Mouse (Mus musculus) mouse embryonic stem cell (cell line): ENCODE data around the gene S1pr2.

Experiments used
- in situ Hi-C, 2 experiments: fragments of 300-500 bp; cut with MboI; formaldehyde crosslinking; loops; 1 replicate in 1 of 2; 3 replicates in 1 of 2; pipeline ENCODE4 v1.14.3; 2019 to 2020; ENCODE audit warnings: low sequenced_read_pairs in 2 of 2, low pct_unique_long_range_greater_than_20kb in 1 of 2, mixed read lengths in 1 of 2; ENCODE audit not compliant: unreplicated experiment in 1 of 2

Gene S1pr2

DNA sequence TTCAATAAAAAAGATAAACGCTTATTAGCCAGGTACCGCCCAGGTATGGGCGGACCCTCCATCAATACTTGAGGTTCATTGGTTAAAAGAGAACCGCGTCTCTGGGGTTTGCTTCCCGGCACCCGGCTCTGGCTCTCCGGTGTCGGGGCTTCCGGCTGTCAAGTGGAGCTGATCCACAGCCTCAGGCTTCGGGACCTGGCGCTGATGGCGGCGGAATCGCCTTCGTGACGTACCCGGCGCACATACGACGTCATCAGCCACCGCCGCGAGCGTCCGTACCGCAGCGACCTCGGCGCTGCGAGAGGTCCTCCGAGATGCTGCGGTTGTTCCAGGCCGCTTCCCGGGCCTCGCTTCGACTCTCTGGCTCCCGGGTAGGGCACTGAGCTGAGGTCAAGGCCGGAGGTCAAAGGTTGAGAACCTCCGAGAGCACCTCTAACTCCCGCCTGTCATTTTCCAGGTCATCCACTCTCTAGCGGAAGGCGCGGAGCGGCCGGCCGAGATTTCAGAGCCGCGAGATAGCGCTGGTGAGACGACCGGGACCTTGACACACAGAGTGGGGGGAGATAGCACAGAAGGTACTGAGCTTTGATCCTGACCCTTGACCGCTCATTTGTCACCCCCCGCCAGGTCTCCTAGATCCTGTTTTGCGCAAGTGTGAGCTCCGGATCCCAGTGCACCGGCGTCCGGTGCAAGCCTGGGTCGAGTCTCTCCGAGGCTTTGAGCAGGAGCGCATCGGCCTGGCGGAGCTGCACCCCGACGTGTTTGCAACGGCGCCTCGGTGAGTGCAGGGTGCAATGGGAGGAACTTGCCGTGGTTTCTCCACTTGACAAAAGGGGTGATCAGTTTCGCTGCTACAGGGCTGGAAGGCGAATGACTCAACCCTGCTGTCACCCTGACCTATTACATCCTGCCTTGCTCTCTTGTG is 26.3 kb upstream of the S1pr2 start, which contains the start of gene Mrpl4:
Gene Mrpl4 (plus strand): TSS at position 112 of the 925 bp plus-strand sequence.
- in situ Hi-C loops, result loop anchor here in 1 of 2 experiments (5.0 kb wide), 2 partner anchors 56 to 101 kb away; no protein-coding TSS in a partner anchor

DNA sequence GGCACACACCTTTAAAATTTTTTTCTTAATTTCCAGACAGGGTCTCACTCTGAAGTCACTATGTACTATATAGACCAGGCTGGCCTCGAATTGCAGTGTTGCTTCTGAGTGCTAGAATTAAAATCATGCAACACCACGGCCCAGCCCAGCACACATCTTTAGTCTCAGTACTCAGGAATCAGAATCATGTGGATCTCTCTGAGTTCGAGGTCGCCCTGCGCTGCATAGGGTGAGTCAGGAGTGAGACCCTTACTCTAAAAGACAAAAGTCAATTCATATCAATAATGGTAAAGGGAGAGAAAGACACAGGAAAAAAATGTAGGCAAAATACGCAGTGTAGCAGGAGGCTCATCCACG is 25.7 kb upstream of the S1pr2 start:
- in situ Hi-C loops, result loop anchor here in 1 of 2 experiments (5.0 kb wide), 2 partner anchors 55 to 100 kb away; no protein-coding TSS in a partner anchor

DNA sequence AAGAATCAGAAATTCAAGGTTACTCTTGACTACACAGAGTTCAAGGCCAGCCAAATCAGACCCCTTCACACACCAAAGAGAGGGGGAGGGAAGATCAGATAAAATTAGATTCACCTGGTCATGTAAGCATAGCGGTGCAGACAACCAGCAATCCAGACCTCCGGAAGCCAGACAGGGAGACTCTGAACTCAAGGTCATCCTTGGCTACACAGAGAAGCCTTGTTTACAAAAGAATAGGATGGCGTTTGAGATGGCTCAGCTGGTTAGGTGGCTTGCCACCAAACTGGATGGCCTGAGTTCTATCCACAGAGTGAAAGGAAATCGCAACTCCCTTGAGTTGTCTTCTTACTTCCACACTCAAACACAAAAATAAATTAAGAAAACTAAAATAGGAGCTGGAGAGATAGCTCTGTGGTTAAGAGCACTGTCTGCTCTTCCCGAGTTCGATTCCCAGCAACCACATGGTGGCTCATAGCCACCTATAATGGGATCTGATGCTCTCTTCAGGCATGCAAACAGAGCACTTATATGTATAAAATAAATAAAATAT is 25.1 kb upstream of the S1pr2 start:
- in situ Hi-C loops, result loop anchor here in 1 of 2 experiments (5.0 kb wide), 2 partner anchors 54 to 99 kb away; no protein-coding TSS in a partner anchor

DNA sequence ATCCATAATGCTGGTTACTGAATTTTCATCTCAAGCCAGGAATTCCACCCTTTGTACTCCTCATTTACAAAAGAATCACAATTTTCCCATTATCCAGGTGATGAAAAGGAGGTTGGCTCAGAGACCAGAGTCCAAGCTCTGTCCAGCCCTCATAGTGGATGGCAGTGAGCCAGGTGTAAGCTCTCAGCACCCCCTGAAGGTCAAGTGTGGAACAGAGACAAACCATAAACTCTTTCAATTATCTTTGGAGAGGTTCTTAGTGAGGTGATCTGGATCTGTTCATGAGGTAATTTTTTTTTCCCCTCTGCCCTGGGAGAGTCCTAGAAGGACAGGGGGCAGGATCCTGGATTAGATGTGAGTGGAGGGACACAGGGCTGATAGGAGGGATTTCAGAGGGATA is 24.2 kb upstream of the S1pr2 start:
- in situ Hi-C loops, result loop anchor here in 1 of 2 experiments (5.0 kb wide), 2 partner anchors 54 to 99 kb away; no protein-coding TSS in a partner anchor

DNA sequence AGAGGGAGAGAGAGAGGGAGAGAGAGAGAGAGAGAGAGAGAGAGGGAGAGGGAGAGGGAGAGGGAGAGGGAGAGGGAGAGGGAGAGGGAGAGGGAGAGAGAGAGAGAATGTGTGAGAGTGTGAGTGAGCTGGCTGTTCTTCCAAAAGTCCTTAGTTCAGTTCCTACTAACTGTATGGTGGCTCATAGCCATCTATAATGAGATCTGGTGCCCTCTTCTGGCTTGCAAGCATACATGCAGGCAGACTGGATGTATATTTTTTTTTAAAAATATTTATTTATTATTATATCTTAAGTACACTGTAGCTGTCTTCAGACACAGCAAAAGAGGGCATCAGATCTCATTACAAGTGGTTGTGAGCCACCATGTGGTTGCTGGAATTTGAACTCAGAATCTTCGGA is 21.8 kb upstream of the S1pr2 start:
- in situ Hi-C loops, result loop anchor here (5.0 to 25.0 kb wide), 2 partner anchors 96 to 261 kb away; partner anchors contain the start of gene Olfm2 (in 1 of the 2)

DNA sequence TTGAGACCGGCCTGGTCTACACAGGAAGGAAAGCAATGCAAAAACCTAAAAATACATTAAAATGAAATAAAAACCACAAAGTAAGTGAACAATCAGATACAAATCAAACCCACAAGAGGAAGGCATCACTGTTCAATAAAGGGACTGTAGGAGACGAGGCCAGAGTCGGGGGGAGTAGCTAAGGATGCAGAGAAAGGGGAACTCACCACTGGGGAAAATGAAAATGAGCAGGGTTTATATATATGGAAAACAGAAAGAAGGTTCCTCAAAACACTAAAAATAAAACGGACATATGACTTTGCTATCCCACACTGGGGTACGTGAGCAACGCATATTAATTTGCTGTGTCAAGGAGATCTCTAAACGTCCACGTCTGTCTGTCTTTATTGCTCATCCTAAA is 20.5 kb upstream of the S1pr2 start:
- in situ Hi-C loops, result loop anchor here (5.0 to 25.0 kb wide), 2 partner anchors 95 to 260 kb away; partner anchors contain the start of gene Olfm2 (in 1 of the 2)

DNA sequence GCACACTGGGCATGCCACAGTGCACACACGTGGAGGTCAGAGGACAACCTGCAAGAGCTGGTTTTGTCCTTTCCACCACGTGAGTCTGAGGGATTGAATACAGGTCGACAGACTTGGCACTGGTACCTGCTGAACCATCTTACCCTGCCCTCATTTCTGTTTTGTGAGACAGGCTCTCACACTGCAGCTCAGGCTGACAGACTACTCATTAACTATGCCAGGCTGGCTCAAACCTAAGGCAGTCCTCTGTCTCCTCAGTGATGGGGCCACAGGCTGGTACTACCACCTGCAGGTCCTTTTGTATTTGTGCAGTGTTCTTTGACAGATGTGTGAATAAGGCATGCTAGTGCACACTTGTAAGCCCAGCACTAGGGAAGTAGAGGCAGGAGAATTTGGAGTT is 18.5 kb upstream of the S1pr2 start:
- in situ Hi-C loops, result loop anchor here (5.0 to 25.0 kb wide), 2 partner anchors 93 to 258 kb away; partner anchors contain the start of gene Olfm2 (in 1 of the 2)

DNA sequence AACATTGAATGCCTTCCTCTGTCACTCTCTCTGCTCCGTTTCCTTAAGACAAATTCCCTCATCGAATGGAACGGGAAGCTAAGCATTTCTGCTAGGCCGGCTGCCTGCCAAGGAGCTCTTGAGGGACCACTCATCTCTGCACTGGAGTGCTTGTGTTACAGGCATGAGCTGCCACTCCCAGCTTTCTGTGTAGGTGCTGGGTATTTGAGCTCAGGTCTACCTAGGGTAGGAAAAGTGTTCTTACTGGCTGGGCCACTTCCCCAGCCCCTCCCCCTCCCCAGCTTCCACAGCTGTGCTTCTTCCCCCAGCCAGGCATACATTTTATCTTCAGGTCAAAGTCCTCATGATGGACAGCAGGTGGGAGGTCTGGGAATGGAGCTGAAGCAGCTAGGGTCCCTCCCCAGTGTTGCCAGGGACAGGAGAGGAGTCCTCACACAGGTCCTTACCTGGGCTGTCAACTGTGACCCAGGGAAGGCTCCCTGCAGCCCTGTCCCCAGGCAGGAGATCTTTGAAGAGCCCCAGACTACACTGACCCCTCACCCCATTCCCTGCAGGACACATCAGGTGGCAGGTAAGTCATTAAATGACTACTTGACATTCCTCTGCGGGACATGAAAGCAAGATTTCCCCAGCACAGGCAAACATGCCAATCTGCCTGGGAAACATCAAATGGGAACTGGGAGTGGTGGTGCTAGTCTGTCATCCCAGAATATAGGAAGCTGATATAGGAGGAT is 16.8 kb upstream of the S1pr2 start:
- in situ Hi-C loops, result loop anchor here in 1 of 2 experiments (25.0 kb wide), 1 partner anchor 256 kb away; the partner anchor contains the start of gene Olfm2

DNA sequence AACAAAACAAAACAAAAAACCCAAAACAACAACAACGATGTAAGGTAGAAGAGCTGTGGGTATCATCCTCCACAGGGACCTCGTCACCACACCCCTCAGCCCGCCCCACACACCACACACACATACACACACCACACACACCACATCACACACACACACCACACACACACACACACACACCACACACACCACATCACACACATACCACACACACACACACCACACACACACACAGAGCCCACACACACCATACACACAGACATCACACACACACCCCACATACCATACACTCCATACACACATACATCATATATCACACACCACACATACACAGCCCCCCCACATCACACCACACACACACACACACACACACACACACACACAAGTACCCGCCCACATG is 15.0 kb upstream of the S1pr2 start:
- in situ Hi-C loops, result loop anchor here in 1 of 2 experiments (25.0 kb wide), 1 partner anchor 254 kb away; the partner anchor contains the start of gene Olfm2

DNA sequence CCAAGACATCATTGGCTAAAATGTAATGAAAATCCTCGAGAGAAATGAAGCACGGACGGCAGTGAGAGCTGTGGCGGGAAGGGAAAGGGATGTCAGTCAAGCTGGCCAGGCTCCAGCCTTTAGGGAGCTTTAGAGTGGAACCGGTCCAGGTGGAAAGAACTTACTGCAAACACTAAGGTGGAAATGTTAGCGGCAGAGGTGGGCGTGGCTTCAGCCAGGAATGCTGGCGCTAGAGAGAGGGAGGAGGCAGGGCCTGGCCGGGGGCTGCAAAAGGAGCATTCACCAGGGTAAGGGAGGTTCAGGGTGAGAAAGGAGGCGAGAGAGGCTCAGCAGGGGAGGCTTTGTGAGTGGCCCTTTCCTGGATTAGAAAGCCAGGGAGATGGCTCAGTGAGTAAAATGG is 14.3 kb upstream of the S1pr2 start:
- in situ Hi-C loops, result loop anchor here in 1 of 2 experiments (25.0 kb wide), 1 partner anchor 254 kb away; the partner anchor contains the start of gene Olfm2

DNA sequence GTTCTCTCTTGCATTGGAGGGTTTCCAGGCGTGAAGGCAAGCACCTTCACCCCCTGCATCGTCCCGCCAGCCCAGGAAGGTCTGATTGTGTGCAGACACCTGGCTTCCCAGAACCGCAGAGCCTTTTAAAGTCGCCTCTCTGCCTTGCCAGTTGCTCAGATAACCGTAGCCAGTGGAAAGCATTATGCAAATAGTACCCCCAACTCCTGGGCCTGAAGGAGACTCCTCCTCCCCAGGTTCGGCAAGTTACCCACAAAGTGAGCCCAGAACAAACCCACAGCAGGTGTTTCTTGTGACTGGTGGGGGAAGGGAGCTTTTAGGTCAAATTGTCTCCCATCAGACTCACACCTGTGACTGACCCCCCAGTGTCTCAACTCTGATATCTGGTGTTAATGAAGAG is 11.4 kb upstream of the S1pr2 start:
- in situ Hi-C loops, result loop anchor here in 1 of 2 experiments (25.0 kb wide), 1 partner anchor 251 kb away; the partner anchor contains the start of gene Olfm2

DNA sequence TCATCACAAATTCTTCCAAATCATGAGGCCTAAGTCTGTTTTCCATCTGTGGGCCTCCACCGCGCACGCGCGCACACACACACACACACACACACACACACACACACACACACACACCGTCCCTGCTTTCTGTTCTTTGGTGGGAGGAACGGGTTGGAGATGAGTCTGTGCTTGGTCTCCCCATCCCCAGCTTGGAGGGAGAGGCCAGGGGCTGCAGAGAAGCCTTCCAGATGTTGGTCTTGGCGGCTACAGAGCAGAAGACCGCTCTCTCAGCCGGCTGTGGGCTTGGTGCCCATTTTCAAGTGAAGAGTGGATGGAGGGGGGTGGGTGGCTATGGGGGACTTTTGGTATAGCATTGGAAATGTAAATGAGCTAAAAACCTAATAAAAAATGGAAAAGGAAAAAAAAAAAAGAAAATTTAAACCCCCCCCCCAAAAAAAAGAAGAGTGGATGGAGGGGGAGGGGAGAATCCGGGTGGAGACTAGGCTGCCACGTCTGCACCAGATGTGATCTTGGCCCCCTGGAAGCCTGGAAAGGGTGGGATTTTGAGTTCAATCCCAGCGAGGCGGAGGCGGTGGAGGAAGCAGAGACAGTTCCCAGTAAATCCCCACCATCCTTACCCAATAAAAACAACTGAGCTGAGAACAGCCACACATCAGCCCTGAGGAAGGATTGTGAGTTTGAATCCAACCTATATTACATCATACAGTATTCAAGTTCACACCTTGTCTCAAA is 10.5 kb upstream of the S1pr2 start:
- in situ Hi-C loops, result loop anchor here in 1 of 2 experiments (25.0 kb wide), 1 partner anchor 250 kb away; the partner anchor contains the start of gene Olfm2

DNA sequence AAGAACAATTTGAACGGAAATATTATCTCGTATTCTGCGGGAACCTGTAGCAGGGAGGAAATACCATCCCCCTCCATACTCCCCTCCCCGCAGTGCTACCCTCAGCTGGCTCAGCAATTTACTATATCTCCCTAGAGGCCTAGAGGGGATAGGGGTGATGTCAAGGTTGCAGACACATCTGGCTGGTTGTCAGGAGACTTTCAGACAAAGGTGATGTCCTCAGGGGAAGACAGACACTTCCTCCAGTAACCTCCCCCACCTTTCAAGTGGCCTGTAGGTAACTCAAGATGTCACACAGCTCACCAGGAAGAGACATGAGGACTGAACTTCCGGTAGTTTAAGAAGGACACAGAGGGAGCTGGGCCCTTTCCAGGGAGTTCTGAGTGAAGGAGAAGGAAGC is 6.6 kb upstream of the S1pr2 start:
- in situ Hi-C loops, result loop anchor here in 1 of 2 experiments (25.0 kb wide), 1 partner anchor 246 kb away; the partner anchor contains the start of gene Olfm2

DNA sequence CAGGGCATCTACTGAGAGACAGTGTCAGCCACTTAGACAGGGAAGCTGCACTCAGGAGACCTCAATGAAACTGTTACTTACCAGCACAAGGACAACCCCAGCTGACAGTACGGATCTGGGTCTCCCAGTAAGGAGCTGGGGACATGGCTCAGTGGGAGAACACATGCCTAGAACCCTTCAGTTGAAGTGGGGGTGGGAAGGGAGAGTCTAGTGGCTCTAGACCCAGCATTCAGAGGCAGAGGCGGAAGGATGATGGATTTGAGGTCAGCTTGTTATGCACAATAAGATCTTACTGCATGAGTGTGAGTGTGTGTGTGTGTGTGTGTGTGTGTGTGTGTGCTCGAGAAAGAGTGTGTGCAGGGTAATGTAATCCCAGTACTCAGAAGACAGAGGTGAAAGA is 5.6 kb upstream of the S1pr2 start:
- in situ Hi-C loops, result loop anchor here in 1 of 2 experiments (25.0 kb wide), 1 partner anchor 245 kb away; the partner anchor contains the start of gene Olfm2

DNA sequence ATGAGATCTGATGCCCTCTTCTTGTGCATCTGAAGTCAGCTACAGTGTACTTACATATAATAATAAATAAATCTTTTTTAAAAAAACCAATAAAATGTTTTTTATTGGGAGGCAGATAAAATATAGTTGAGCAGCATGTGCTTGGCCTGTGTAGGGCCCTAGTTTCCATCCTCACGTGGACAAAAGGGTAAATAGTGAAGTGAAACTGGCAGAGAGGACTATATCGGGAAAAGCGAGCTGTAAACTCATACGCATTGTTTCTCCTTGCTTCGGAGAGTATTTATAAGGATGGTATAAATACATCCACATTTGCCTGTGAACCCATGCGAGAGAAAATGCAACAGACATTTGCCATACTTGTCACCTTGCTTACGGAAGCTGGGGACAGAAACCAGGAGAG is 3.2 kb upstream of the S1pr2 start:
- in situ Hi-C loops, result loop anchor here in 1 of 2 experiments (25.0 kb wide), 1 partner anchor 242 kb away; the partner anchor contains the start of gene Olfm2

DNA sequence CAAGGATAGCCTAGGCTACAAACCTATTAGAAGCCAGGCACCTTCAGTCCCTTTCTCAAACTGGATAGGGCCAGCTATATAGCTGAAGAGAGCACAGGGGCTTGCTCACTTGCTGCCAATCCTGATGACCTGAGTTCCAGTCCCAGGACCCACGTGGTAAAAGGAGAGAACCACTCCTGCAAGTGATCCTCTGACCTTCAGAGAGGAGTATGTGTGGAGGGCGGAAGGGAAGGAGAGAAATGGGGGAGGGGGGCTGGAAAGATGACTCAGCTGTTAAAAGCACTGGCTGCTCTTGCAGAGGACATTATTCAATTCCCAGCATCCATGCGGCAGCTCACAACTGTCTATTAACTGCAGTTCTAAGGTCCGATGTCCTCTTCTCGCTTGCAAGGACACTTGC is 2.6 kb upstream of the S1pr2 start:
- in situ Hi-C loops, result loop anchor here in 1 of 2 experiments (25.0 kb wide), 1 partner anchor 242 kb away; the partner anchor contains the start of gene Olfm2

DNA sequence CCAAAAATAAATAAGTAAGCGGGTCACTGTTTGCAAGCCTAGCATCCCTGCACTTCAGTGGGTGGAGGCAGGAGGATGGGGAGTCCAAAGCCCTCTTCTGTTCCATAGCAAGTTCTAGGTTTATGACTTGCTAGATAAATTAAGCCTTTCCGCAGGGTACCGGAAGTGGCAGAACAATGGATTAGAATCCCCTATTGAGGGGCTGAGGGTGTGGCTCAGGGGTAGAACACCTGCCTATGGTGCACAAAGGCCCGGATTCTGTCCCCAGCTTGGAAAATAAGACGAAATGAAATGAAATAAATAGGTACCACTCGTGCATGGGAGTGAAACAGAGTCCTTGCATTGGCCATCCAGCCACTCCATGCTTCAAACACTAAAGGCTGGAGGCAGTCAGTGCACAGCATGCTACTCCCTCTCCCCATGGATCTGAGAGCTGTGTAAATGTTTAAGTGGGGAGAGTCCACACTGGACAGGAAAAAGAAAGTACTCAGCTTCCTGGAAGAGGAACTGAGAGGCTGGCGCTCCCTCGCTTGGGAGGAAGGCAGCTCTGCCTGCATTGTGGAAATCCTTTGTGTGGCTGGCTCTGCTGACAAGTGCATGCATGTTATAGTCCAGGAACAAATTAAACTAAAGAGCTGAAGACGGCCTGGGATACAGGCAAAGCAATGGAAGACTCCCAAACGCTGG is 2.0 kb upstream of the S1pr2 start:
- in situ Hi-C loops, result loop anchor here in 1 of 2 experiments (25.0 kb wide), 1 partner anchor 241 kb away; the partner anchor contains the start of gene Olfm2
